Mouse (Mus musculus): ENCODE measurements around the gene Rnf38. TPM values are rescaled to one million over a fixed set of nuclear protein-coding genes. Genes with fewer than 3 reads are reported as not detected.

The Rnf38 gene
- polyA plus RNA-seq, 1 experiment from 2014 or later: 59.6 TPM

GRCm38 (mm10) chr4:44163034-44163433, 70.6 kb downstream of the Rnf38 start:
- H3K4me2 ChIP-seq (replicated peaks): no peak overlapping the region
- no peak overlapping the region for H3K27ac ChIP-seq
- ATAC-seq (ENCODE audit: low FRiP score): no peak
- H3K36me3 ChIP-seq: no peaks in the 10 kb centered on the region
- no peak overlapping the region for H3K9ac ChIP-seq
- no peaks in the 10 kb centered on the region for H3K9me3 ChIP-seq (replicated peaks)
- 82% methylated on average over 2 of the region's 2 CpGs for WGBS
- peaks cover 48% of the 10 kb centered on the region for H3K4me1 ChIP-seq
- H3K27me3 ChIP-seq: no peaks in the 10 kb centered on the region
- no peak overlapping the region for H3K4me3 ChIP-seq

DNA sequence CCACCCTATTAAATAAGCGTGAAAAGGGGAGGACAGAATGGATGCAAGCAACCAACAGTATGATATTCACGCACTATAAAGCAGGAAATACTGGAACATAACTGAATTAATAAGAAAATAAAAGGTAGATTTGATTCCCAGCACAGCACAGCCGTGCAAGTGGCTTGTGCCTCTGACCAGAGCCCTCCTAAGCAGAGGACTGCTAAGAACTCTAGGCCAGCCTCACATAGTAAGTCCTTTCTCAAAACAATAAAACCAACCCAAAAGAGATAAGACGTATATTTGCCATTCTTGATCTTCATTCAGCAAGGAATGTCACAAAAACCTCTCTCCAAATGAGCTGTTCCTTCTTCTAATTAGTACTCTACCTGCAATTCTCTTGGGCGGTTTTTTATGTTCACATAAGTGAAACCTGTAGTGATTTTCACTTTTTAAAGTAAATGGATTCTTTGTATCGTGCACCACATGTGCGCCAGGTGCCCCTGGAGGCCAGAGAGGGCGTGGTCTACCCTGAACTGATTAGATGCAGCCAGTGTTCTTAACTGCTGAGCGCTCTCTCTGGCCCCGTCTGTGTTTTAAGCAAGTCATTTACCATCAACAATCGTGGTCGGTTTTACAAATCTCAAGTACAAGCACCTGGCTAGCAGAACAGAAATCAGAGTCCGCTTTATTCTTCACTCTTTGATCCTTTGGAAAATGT, 72.4 kb downstream of the Rnf38 start:
- 66% methylated on average over 13 of the region's 13 CpGs for WGBS
- ATAC-seq (ENCODE audit: low FRiP score): no peak
- Histone ChIP-seq H3K4me3 (no peak overlapping the region), H3K9ac (no peak overlapping the region), H3K9me3 (replicated peaks) (no peaks in the 10 kb centered on the region), H3K36me3 (no peaks in the 10 kb centered on the region), H3K27me3 (no peaks in the 10 kb centered on the region), H3K4me2 (replicated peaks) (no peak overlapping the region), H3K4me1 (peaks cover 46% of the 10 kb centered on the region), H3K27ac (no peak overlapping the region)

DNA sequence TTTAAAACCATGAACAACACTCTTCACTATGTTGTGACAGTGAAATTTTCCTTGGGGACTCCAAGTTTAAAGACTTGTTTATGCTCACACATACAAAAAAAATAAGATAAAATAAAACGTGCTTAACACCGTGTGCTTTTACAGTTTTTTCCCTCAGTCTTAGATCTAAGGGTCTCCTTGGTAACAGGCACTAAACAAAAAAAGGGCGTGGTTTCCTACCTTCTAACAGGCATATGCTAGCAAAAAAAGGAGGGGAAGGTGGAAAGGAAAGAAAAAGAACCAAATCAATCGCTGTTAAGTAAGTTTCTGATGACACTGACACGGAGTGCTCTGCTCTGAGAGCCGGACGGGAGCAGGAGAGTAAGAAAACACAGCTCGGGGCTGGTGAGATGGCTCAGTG, 73.8 kb downstream of the Rnf38 start:
- Histone ChIP-seq H3K9me3 (replicated peaks) (no peaks in the 10 kb centered on the region), H3K27me3 (no peaks in the 10 kb centered on the region), H3K4me2 (replicated peaks) (no peak overlapping the region), H3K4me3 (no peak overlapping the region), H3K9ac (no peak overlapping the region), H3K27ac (no peak overlapping the region), H3K4me1 (peaks cover 36% of the 10 kb centered on the region), H3K36me3 (no peaks in the 10 kb centered on the region)
- 89% methylated on average over 8 of the region's 8 CpGs for WGBS
- no peak for ATAC-seq (ENCODE audit: low FRiP score)

- H3K27me3 ChIP-seq: no peaks in the 10 kb centered on the region
- H3K4me1 ChIP-seq: peaks cover 7% of the 10 kb centered on the region
- WGBS: 71% methylated on average over 6 of the region's 6 CpGs
- H3K4me2 ChIP-seq (replicated peaks): no peak overlapping the region
- H3K36me3 ChIP-seq: peaks cover 7% of the 10 kb centered on the region
- no peak overlapping the region for H3K27ac ChIP-seq
- ATAC-seq (ENCODE audit: low FRiP score): no peak
- H3K4me3 ChIP-seq: no peak overlapping the region
- no peak overlapping the region for H3K9ac ChIP-seq
- H3K9me3 ChIP-seq (replicated peaks): no peaks in the 10 kb centered on the region
These were observed 77.1 kb downstream of the Rnf38 start for GRCm38 (mm10) chr4:44156481-44156880.

DNA sequence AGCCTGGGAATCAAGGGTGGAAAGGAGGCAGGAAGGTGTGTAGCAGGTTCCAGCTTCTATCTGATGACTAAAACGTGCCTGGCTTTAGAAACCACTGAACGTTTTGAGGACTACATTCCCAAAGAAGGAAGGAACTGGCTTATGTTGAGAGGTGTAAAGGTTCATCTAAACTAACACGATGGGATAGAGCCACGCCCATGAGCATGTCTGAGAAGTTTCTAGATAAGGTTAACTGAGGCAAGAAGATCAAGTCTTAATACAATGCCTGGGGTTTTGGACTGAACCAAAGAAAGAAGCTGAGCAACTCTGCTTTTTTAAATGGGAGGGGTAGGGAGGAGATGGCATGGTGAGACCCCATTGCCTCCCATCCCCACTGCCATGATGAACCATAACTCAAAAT, 78.7 kb downstream of the Rnf38 start:
- Histone ChIP-seq H3K27ac (no peak overlapping the region), H3K9me3 (replicated peaks) (no peaks in the 10 kb centered on the region), H3K9ac (no peak overlapping the region), H3K36me3 (peaks cover 17% of the 10 kb centered on the region), H3K4me3 (no peak overlapping the region), H3K4me2 (replicated peaks) (no peak overlapping the region), H3K4me1 (no peaks in the 10 kb centered on the region), H3K27me3 (no peaks in the 10 kb centered on the region)
- WGBS: 91% methylated on average over 4 of the region's 4 CpGs
- no peak for ATAC-seq (ENCODE audit: low FRiP score)

DNA sequence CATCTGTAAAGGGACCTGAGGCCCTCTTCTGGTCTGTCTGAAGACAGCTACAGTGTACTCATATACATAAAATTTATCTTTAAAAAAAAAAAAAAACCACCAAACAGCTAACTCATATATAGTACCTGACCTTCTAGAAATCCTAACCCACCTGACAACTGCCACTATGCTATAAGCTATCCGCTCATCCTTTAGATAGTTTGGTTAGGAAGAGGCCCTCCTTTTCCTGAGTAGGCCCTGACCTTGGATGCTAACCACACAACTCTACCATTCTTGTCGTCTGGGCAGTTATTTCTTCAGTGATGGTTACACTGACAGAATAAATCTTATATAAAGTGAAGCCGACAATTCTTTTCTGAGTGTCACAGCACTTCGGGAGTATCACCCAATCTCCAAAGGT, 80.7 kb downstream of the Rnf38 start:
- 94% methylated on average over 4 of the region's 4 CpGs for WGBS
- no peaks in the 10 kb centered on the region for H3K27me3 ChIP-seq
- no peak for ATAC-seq (ENCODE audit: low FRiP score)
- no peaks in the 10 kb centered on the region for H3K4me1 ChIP-seq
- peaks cover 31% of the 10 kb centered on the region for H3K36me3 ChIP-seq
- H3K9me3 ChIP-seq (replicated peaks): no peaks in the 10 kb centered on the region
- H3K4me3 ChIP-seq: no peak overlapping the region
- no peak overlapping the region for H3K27ac ChIP-seq
- no peak overlapping the region for H3K4me2 ChIP-seq (replicated peaks)
- no peak overlapping the region for H3K9ac ChIP-seq

DNA sequence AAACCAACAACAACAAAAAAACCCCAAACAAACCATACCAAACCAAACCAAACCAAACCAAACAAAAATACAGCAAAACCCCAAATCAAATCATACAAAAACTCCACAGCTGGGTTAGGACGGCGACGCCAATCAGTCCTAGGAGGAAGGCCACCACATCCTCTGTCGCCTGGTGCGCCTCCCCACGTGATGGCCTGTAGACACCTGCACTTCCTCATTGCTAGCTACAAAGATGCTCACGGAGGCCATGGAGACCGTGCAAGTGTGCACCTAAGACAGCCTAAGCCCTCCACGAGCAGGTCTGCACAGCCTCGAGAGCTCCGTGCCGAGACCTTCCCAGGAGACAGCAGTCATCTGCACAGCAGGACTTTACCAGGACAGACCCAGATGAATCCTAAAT, 106.8 kb downstream of the Rnf38 start:
- H3K9me3 ChIP-seq (replicated peaks): no peaks in the 10 kb centered on the region
- 94% methylated on average over 12 of the region's 12 CpGs for WGBS
- H3K4me2 ChIP-seq (replicated peaks): no peak overlapping the region
- no peaks in the 10 kb centered on the region for H3K4me1 ChIP-seq
- H3K27me3 ChIP-seq: no peaks in the 10 kb centered on the region
- no peak for ATAC-seq (ENCODE audit: low FRiP score)
- no peak overlapping the region for H3K4me3 ChIP-seq
- no peak overlapping the region for H3K9ac ChIP-seq
- peaks cover 67% of the 10 kb centered on the region for H3K36me3 ChIP-seq
- no peak overlapping the region for H3K27ac ChIP-seq

GRCm38 (mm10) chr4:44119410-44120201, 114.0 kb downstream of the Rnf38 start:
- Histone ChIP-seq H3K9me3 (replicated peaks) (no peaks in the 10 kb centered on the region), H3K27me3 (no peaks in the 10 kb centered on the region), H3K9ac (no peak overlapping the region), H3K36me3 (peaks cover 7% of the 10 kb centered on the region; the same call in 1 of the 2 replicates), H3K4me3 (no peak overlapping the region), H3K4me2 (replicated peaks) (no peak overlapping the region), H3K27ac (no peak overlapping the region), H3K4me1 (no peaks in the 10 kb centered on the region)
- ATAC-seq (ENCODE audit: low FRiP score): no peak
- 56% methylated on average over 9 of the region's 9 CpGs for WGBS

GRCm38 (mm10) chr4:44115046-44115445, 118.5 kb downstream of the Rnf38 start:
- no peak for ATAC-seq (ENCODE audit: low FRiP score)
- no peak overlapping the region for H3K4me2 ChIP-seq (replicated peaks)
- no peak overlapping the region for H3K4me3 ChIP-seq
- H3K36me3 ChIP-seq: no peaks in the 10 kb centered on the region
- no peaks in the 10 kb centered on the region for H3K27me3 ChIP-seq
- H3K9ac ChIP-seq: no peak overlapping the region
- H3K27ac ChIP-seq: no peak overlapping the region
- no peaks in the 10 kb centered on the region for H3K9me3 ChIP-seq (replicated peaks)
- H3K4me1 ChIP-seq: peaks cover 17% of the 10 kb centered on the region
- WGBS: 88% methylated on average over 13 of the region's 13 CpGs

GRCm38 (mm10) chr4:44113393-44114138, 120.0 kb downstream of the Rnf38 start:
- Histone ChIP-seq H3K4me1 (peaks cover 17% of the 10 kb centered on the region), H3K27ac (no peak overlapping the region), H3K36me3 (no peaks in the 10 kb centered on the region), H3K4me3 (no peak overlapping the region), H3K9ac (no peak overlapping the region), H3K9me3 (replicated peaks) (no peaks in the 10 kb centered on the region), H3K4me2 (replicated peaks) (no peak overlapping the region), H3K27me3 (no peaks in the 10 kb centered on the region)
- no peak for ATAC-seq (ENCODE audit: low FRiP score)
- WGBS: 45% methylated on average over 16 of the region's 16 CpGs

GRCm38 (mm10) chr4:44112741-44113140, 120.8 kb downstream of the Rnf38 start:
- ATAC-seq (ENCODE audit: low FRiP score): no peak
- Histone ChIP-seq H3K4me3 (no peak overlapping the region), H3K9me3 (replicated peaks) (no peaks in the 10 kb centered on the region), H3K27me3 (no peaks in the 10 kb centered on the region), H3K9ac (no peak overlapping the region), H3K36me3 (no peaks in the 10 kb centered on the region), H3K4me1 (peaks cover 17% of the 10 kb centered on the region), H3K27ac (no peak overlapping the region), H3K4me2 (replicated peaks) (no peak overlapping the region)
- 25% methylated on average over 4 of the region's 4 CpGs for WGBS

DNA sequence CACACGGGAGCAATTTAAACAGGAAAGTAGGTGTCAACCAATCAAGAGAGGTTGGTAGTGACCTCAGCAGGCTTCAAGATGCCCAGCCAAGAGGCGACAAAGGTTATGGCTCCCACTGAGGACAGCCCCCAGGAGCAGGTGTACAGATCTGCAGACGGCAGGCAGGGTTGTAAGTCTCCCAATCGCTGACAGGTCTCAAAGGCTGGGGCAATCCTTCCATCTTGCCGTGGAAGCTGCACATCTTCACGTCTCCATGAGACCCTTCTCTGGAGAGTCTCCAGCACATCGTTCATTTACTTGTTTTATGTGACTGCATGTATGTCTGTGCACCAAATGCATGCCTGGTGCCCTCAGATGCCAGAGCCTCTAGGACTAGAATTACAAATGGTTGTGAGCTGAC, 122.8 kb downstream of the Rnf38 start:
- Histone ChIP-seq H3K9me3 (replicated peaks) (no peaks in the 10 kb centered on the region), H3K36me3 (no peaks in the 10 kb centered on the region), H3K9ac (no peak overlapping the region), H3K27me3 (no peaks in the 10 kb centered on the region), H3K4me3 (no peak overlapping the region), H3K4me2 (replicated peaks) (no peak overlapping the region), H3K27ac (no peak overlapping the region), H3K4me1 (peaks cover 17% of the 10 kb centered on the region)
- no peak for ATAC-seq (ENCODE audit: low FRiP score)
- WGBS: 85% methylated on average over 7 of the region's 7 CpGs

All from hindbrain, embryonic 12.5 days (tissue).